Mouse (Mus musculus) embryonic facial prominence, embryonic 14.5 days (tissue): ENCODE results near the gene Pin1. TPM values are rescaled to one million over a fixed set of nuclear protein-coding genes. Genes with fewer than 3 reads are reported as not detected.

Source experiments
- polyA plus RNA-seq: library from polyadenylated mRNA; unstranded; fragments of >200 nt; fragmentation: Nextera tagmentation; extraction: Ambion mirVana; gene quantifications from 2 replicates; pipeline ENCODE4 v1.2.1, GENCODE M21; 2014

The Pin1 gene
- polyA plus RNA-seq, 1 experiment from 2014 or later = 46.3 TPM

Other genes with a start within 250 kb of the Pin1 start
- 19.6 and 26.1 TPM in 2 replicates for gene Zfp26, start 191.9 kb upstream of the Pin1 start, polyA plus RNA-seq
- gene Zfp426, start 159.3 kb upstream of the Pin1 start, polyA plus RNA-seq = 25.6 and 26.1 TPM in 2 replicates
- 80.9 and 90.5 TPM in 2 replicates for gene Zfp266, start 130.7 kb upstream of the Pin1 start, polyA plus RNA-seq
- gene Zfp846, start 70.8 kb upstream of the Pin1 start, polyA plus RNA-seq = 12.0 and 14.5 TPM in 2 replicates
- 332 and 354 TPM in 2 replicates for gene Ubl5, start 9.2 kb upstream of the Pin1 start, polyA plus RNA-seq
- 11.5 and 14.3 TPM in 2 replicates for gene Fbxl12, start 7.3 kb upstream of the Pin1 start, polyA plus RNA-seq
- gene Olfm2, start 94.3 kb downstream of the Pin1 start, polyA plus RNA-seq = 9.2 and 9.7 TPM in 2 replicates
- 8.3 and 13.2 TPM in 2 replicates for gene Col5a3, start 163.0 kb downstream of the Pin1 start, polyA plus RNA-seq
- gene Rdh8, start 166.4 kb downstream of the Pin1 start, polyA plus RNA-seq = not detected in 2 replicates
- gene A230050P20Rik, start 216.5 kb downstream of the Pin1 start, polyA plus RNA-seq = 4.8 and 6.3 TPM in 2 replicates
- gene Angptl6, start 227.6 kb downstream of the Pin1 start, polyA plus RNA-seq = 3.4 and 4.2 TPM in 2 replicates
- 65.7 and 76.3 TPM in 2 replicates for gene Ppan, start 236.1 kb downstream of the Pin1 start, polyA plus RNA-seq
- gene Eif3g, start 246.5 kb downstream of the Pin1 start, polyA plus RNA-seq = 245 and 273 TPM in 2 replicates